Mouse (Mus musculus): ENCODE results near the gene Sars.

DNA sequence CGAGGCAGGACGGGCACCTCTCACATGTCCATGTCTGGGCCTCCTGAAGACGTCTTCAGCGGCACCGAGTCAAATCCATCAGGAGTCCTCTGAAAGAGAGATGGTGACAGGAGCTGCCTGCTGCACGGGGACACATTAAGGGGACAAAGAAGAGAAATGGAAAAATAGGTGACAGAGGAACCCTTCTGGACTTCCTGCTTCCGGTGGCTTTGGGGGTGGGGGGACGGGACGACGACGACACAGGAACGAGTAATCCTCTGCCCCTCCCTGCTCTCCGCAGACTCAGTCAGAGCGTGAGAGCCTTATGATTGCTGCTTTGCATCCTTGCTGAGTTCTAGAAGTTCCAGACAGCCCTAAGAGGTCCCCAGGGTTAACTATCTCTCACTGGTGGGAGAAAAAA lies 13.4 kb upstream of the Sars start:
- TF ChIP-seq CTCF (IDR thresholded peaks at IDR 0.05; ENCODE audit: borderline replicate concordance, insufficient read depth, low read length) (no peak), POLR2A (IDR thresholded peaks at IDR 0.05; ENCODE audit: low read depth, low read length) (no peak)
